Mouse (Mus musculus): ENCODE results near the gene Gmip. TPM values are rescaled to one million over a fixed set of nuclear protein-coding genes. Genes with fewer than 3 reads are reported as not detected.
A peak's percentile ranks its signal among the peaks of the same experiment; 100 is the strongest.

Gmip gene
- total and polyA plus RNA-seq, 3 experiments = 25.4 to 81.8 (median 48.1) TPM

DNA sequence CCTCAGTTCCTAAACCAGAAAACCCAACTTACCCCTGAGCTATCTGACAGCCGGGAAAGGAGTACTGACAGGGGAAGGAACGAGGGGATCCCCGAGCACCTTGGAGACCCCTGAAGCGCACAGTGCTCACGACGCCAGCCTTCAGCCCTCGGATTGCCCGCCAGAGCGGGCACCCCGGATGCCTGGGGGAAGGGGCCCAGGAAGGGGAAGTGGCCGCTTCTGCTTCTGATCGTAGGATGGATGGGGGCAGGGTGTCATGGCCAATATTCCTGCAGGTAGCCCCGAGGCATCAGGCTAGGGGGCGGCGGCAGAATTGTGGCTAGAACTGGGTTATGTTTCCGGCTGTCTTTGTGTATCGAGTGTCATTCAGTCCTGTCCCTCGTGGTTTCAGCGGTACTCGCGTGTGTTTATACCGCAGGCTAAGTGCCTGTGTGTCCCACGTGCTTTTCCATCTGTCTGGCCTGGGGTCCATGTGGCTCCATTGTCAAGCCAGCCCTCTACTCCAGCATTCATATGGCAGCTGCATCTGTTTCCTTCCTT, 455 bp downstream of the Gmip start:
- H3K9me3 ChIP-seq (replicated peaks; ENCODE audit: low read length) = peaks cover 5% of the 10 kb centered on the region
- peak overlapping the region; percentile 73 to 82 (median 80) for H3K4me3 ChIP-seq (replicated peaks in 1 of 3; ENCODE audit: low read depth in 2 of 3, low read length in 2 of 3, poor library complexity in 1 of 3)
- H3K27ac ChIP-seq (ENCODE audit: insufficient read depth, low read depth) = peak overlapping the region; percentile 16; the same call in 1 of the 2 replicates
- H3K79me2 ChIP-seq (replicated peaks; ENCODE audit: control insufficient read depth, extremely low read depth, insufficient read depth, poor library complexity, severe bottlenecking) = peaks cover 17% of the 10 kb centered on the region
- dilution Hi-C loops (cut with MboI; ENCODE audit: extremely low pct_ligation_motif_present, extremely low pct_unique_long_range_greater_than_20kb, low sequenced_read_pairs) = no loop called here
- H3K27me3 ChIP-seq (replicated peaks) = no peaks in the 10 kb centered on the region
- in situ Hi-C loops (cut with MboI; ENCODE audit: low pct_ligation_motif_present, low pct_unique_long_range_greater_than_20kb, low sequenced_read_pairs) = no loop called here
- peak overlapping the region; percentile 96 for H3K9ac ChIP-seq (ENCODE audit: insufficient read depth, low read depth)
- peak; percentile 95 for TF ChIP-seq MAX (IDR thresholded peaks at IDR 0.05; ENCODE audit: low read length)
- TF ChIP-seq TCF12 (IDR thresholded peaks at IDR 0.05; ENCODE audit: low read depth, low read length) = 0 out of 2 replicates have a peak, but pooled peaks have one; percentile 10
- TF ChIP-seq MXI1 (IDR thresholded peaks at IDR 0.05; ENCODE audit: low read depth, low read length) = peak; percentile 95
- peak; percentile 54; the same call in 1 of the 2 replicates for TF ChIP-seq SIN3A (IDR thresholded peaks at IDR 0.05; ENCODE audit: low read length)
- peak; percentile 97 for TF ChIP-seq MYC (IDR thresholded peaks at IDR 0.05; ENCODE audit: low read depth, low read length)
- peak; percentile 69; the same call in 1 of the 2 replicates for TF ChIP-seq CHD2 (IDR thresholded peaks at IDR 0.05; ENCODE audit: low read length)
- no peak for TF ChIP-seq USF2 (conservative IDR thresholded peaks at IDR 0.05; ENCODE audit: low read depth, low read length)
- TF ChIP-seq BHLHE40 (IDR thresholded peaks at IDR 0.05; ENCODE audit: low read depth, low read length) = peak; percentile 46
- TF ChIP-seq CHD1 (IDR thresholded peaks at IDR 0.05; ENCODE audit: low read depth, low read length) = no peak
- peaks cover 68 to 85% of the 10 kb centered on the region in 2 experiments for H3K36me3 ChIP-seq (replicated peaks in 1 of 2; ENCODE audit: control insufficient read depth in 1 of 2, insufficient read depth in 1 of 2, low read length in 1 of 2)
- peak; percentile 50 for DNase-seq (ENCODE audit: extremely low read depth)
- peaks cover 23 to 37% of the 10 kb centered on the region in 2 experiments for H3K4me1 ChIP-seq (ENCODE audit: control insufficient read depth in 1 of 2, insufficient read depth in 2 of 2)
- peak overlapping the region; percentile 64 for H3K4me2 ChIP-seq (ENCODE audit: insufficient read depth, low read depth, poor library complexity, severe bottlenecking)

DNA sequence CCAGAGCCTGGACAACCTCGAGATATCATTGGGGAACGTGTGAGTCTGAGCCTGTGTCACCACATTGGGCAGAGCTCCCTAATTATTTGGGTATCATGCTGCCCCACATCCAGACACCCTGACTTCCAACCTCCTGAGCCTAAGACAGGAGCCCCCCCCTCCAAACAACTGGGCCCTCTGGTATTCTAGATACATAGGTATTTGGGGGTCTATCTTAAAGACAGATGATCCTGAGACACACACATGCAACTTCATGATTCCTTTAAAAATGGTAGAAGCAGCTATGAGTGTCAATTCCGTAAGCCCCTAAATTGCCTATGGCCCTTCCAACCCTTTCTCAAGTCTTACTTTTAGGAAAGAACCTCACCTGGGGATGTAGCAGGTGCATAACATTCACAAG, 1.3 kb downstream of the Gmip start:
- Histone ChIP-seq H3K27ac (ENCODE audit: insufficient read depth, low read depth) (no peak overlapping the region), H3K9ac (ENCODE audit: insufficient read depth, low read depth) (peak overlapping the region; percentile 96; the same call in 1 of the 2 replicates), H3K9me3 (replicated peaks; ENCODE audit: low read length) (peaks cover 13% of the 10 kb centered on the region), H3K27me3 (replicated peaks) (no peaks in the 10 kb centered on the region), H3K4me3 (replicated peaks in 1 of 3; ENCODE audit: low read depth in 2 of 3, low read length in 2 of 3, poor library complexity in 1 of 3) (peak overlapping the region; percentile 32 to 55 (median 45)), H3K4me2 (ENCODE audit: insufficient read depth, low read depth, poor library complexity, severe bottlenecking) (peak overlapping the region; percentile 64), H3K36me3 (replicated peaks in 1 of 2; ENCODE audit: control insufficient read depth in 1 of 2, insufficient read depth in 1 of 2, low read length in 1 of 2) (peaks cover 70 to 86% of the 10 kb centered on the region in 2 experiments), H3K79me2 (replicated peaks; ENCODE audit: control insufficient read depth, extremely low read depth, insufficient read depth, poor library complexity, severe bottlenecking) (peaks cover 17% of the 10 kb centered on the region), H3K4me1 (ENCODE audit: control insufficient read depth in 1 of 2, insufficient read depth in 2 of 2) (peaks cover 23 to 37% of the 10 kb centered on the region in 2 experiments)
- no peak for TF ChIP-seq POLR2AphosphoS2 (IDR thresholded peaks at IDR 0.05; ENCODE audit: low read depth, low read length)
- TF ChIP-seq USF1 (IDR thresholded peaks at IDR 0.05; ENCODE audit: low read depth, low read length) = no peak
- no peak for TF ChIP-seq USF2 (conservative IDR thresholded peaks at IDR 0.05; ENCODE audit: low read depth, low read length)
- TF ChIP-seq E2F4 (IDR thresholded peaks at IDR 0.05; ENCODE audit: insufficient replicate concordance, low read depth, low read length) = no peak
- no peak for TF ChIP-seq CTCF (conservative IDR thresholded peaks at IDR 0.05 in 1 of 2, IDR thresholded peaks at IDR 0.05 in 1 of 2; ENCODE audit: low read depth in 2 of 2, low read length in 2 of 2)
- no peak for TF ChIP-seq ZMIZ1 (IDR thresholded peaks at IDR 0.05; ENCODE audit: low read depth, low read length)
- TF ChIP-seq PAX5 (IDR thresholded peaks at IDR 0.05; ENCODE audit: low read length) = no peak
- no peak for TF ChIP-seq ZNF384 (IDR thresholded peaks at IDR 0.05; ENCODE audit: low read depth, low read length)
- TF ChIP-seq KAT2A (IDR thresholded peaks at IDR 0.05; ENCODE audit: insufficient replicate concordance, low read length) = no peak
- no peak for TF ChIP-seq JUND (conservative IDR thresholded peaks at IDR 0.05; ENCODE audit: low read depth, low read length)
- no peak for DNase-seq (ENCODE audit: extremely low read depth)
- dilution Hi-C loops (cut with MboI; ENCODE audit: extremely low pct_ligation_motif_present, extremely low pct_unique_long_range_greater_than_20kb, low sequenced_read_pairs) = no loop called here
- in situ Hi-C loops (cut with MboI; ENCODE audit: low pct_ligation_motif_present, low pct_unique_long_range_greater_than_20kb, low sequenced_read_pairs) = no loop called here
